Mouse (Mus musculus): ENCODE measurements at regions not wholly inside any gene's neighbourhood (a gene's known extent, or its start where the extent isn't known, plus 50 kb on each side); places are given as distances from the start of the nearest gene placed in this dataset.

DNA sequence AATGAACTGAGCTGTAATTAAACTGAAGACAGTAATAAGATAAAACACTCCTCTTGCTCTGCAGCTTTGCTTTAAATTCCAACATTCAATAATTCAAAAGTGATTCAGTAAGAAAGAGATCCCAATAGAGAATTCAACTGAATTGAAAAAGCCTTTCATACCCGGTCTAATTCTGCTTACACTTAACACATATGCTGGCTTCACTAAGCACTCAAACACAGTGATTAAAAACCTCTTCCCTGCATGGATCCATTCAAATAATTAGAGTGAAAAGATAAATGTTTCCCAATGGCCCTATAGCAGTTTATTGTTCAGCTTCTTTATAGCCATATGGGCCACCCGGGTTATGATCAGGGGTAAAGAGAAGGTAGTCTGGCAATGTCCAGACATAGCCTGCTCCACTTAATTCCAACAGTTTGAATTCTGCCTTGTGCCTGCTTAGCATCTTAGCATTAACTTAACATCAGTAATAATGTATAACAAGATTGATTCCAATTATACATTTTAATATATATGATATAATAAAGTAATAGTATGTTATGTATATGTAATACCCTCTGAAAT, 659.9 kb upstream of the Kcnd2 start:
- H3K27ac ChIP-seq (ENCODE audit: low read length) = no peak overlapping the region
- H3K4me1 ChIP-seq (ENCODE audit: insufficient read depth, low read length) = no peaks in the 10 kb centered on the region
- no peak overlapping the region for H3K4me2 ChIP-seq (replicated peaks; ENCODE audit: low read depth, low read length)
- H3K4me3 ChIP-seq (ENCODE audit: low read length) = no peak overlapping the region
- no peaks in the 10 kb centered on the region for H3K36me3 ChIP-seq (ENCODE audit: insufficient read depth, low read length)
- H3K27me3 ChIP-seq (ENCODE audit: insufficient read depth, low read length) = no peaks in the 10 kb centered on the region
- no peak for ATAC-seq (ENCODE audit: low FRiP score, low TSS enrichment)
- 88% methylated on average over 2 of the region's 2 CpGs for WGBS
- no peaks in the 10 kb centered on the region for H3K9me3 ChIP-seq (ENCODE audit: low read length)
- no peak overlapping the region for H3K9ac ChIP-seq (replicated peaks; ENCODE audit: low read length)

GRCm38 (mm10) chr6:20572621-20573020, 642.7 kb upstream of the Kcnd2 start:
- no peaks in the 10 kb centered on the region for H3K27me3 ChIP-seq (ENCODE audit: insufficient read depth, low read length)
- 82% methylated on average over 2 of the region's 2 CpGs for WGBS

DNA sequence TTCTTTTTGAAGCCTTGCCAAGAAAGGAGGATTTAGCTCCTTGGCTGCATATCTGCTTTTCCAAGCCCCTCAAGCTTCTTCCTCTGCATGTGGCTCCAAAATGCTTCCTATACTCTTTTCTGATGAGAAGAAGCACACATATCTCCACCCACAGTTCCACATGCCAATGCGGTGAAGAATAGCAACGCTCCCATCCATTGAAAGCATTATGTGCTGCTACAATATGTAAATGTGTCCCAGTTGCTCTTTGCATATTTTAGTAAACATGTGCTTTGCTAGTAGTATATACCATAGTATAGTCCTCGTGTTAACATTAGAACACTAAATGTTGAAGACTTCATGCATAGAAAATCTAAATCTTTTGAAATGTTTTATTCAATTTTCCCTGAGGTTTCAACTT, 640.6 kb upstream of the Kcnd2 start:
- no peak for ATAC-seq (ENCODE audit: low FRiP score, low TSS enrichment)

More at GRCm38 (mm10) chr6:20572621-20573020, 642.7 kb upstream of the Kcnd2 start:
- Histone ChIP-seq H3K9ac (replicated peaks; ENCODE audit: low read length) (no peak overlapping the region), H3K4me2 (replicated peaks; ENCODE audit: low read depth, low read length) (no peak overlapping the region), H3K4me1 (ENCODE audit: insufficient read depth, low read length) (no peaks in the 10 kb centered on the region), H3K27ac (ENCODE audit: low read length) (no peak overlapping the region), H3K9me3 (ENCODE audit: low read length) (no peaks in the 10 kb centered on the region), H3K4me3 (ENCODE audit: low read length) (no peak overlapping the region), H3K36me3 (ENCODE audit: insufficient read depth, low read length) (no peaks in the 10 kb centered on the region)
- no peak for ATAC-seq (ENCODE audit: low FRiP score, low TSS enrichment)

GRCm38 (mm10) chr6:20598783-20599182, 616.5 kb upstream of the Kcnd2 start:
- Histone ChIP-seq H3K4me2 (replicated peaks; ENCODE audit: low read depth, low read length) (no peak overlapping the region), H3K9me3 (ENCODE audit: low read length) (no peaks in the 10 kb centered on the region), H3K4me3 (ENCODE audit: low read length) (no peak overlapping the region), H3K4me1 (ENCODE audit: insufficient read depth, low read length) (no peaks in the 10 kb centered on the region), H3K9ac (replicated peaks; ENCODE audit: low read length) (no peak overlapping the region), H3K27ac (ENCODE audit: low read length) (no peak overlapping the region), H3K27me3 (ENCODE audit: insufficient read depth, low read length) (no peaks in the 10 kb centered on the region), H3K36me3 (ENCODE audit: insufficient read depth, low read length) (no peaks in the 10 kb centered on the region)
- ATAC-seq (ENCODE audit: low FRiP score, low TSS enrichment) = no peak
- WGBS = 80% methylated on average over 1 of the region's 1 CpGs

More for the DNA sequence above, 640.6 kb upstream of the Kcnd2 start:
- no peak overlapping the region for H3K27ac ChIP-seq (ENCODE audit: low read length)
- no peaks in the 10 kb centered on the region for H3K9me3 ChIP-seq (ENCODE audit: low read length)
- H3K4me2 ChIP-seq (replicated peaks; ENCODE audit: low read depth, low read length) = no peak overlapping the region
- WGBS = 85% methylated on average over 3 of the region's 3 CpGs
- no peaks in the 10 kb centered on the region for H3K4me1 ChIP-seq (ENCODE audit: insufficient read depth, low read length)
- no peaks in the 10 kb centered on the region for H3K36me3 ChIP-seq (ENCODE audit: insufficient read depth, low read length)
- H3K27me3 ChIP-seq (ENCODE audit: insufficient read depth, low read length) = no peaks in the 10 kb centered on the region
- H3K9ac ChIP-seq (replicated peaks; ENCODE audit: low read length) = no peak overlapping the region
- no peak overlapping the region for H3K4me3 ChIP-seq (ENCODE audit: low read length)

GRCm38 (mm10) chr6:20604170-20604569, 611.1 kb upstream of the Kcnd2 start:
- Histone ChIP-seq H3K27me3 (ENCODE audit: insufficient read depth, low read length) (no peaks in the 10 kb centered on the region), H3K9ac (replicated peaks; ENCODE audit: low read length) (no peak overlapping the region), H3K4me3 (ENCODE audit: low read length) (no peak overlapping the region), H3K4me2 (replicated peaks; ENCODE audit: low read depth, low read length) (no peak overlapping the region), H3K9me3 (ENCODE audit: low read length) (no peaks in the 10 kb centered on the region), H3K4me1 (ENCODE audit: insufficient read depth, low read length) (no peaks in the 10 kb centered on the region), H3K36me3 (ENCODE audit: insufficient read depth, low read length) (no peaks in the 10 kb centered on the region), H3K27ac (ENCODE audit: low read length) (no peak overlapping the region)
- ATAC-seq (ENCODE audit: low FRiP score, low TSS enrichment) = no peak
- 91% methylated on average over 2 of the region's 2 CpGs for WGBS

GRCm38 (mm10) chr6:20620476-20620875, 594.8 kb upstream of the Kcnd2 start:
- 46% methylated on average over 1 of the region's 1 CpGs for WGBS
- no peaks in the 10 kb centered on the region for H3K4me1 ChIP-seq (ENCODE audit: insufficient read depth, low read length)
- no peak overlapping the region for H3K4me2 ChIP-seq (replicated peaks; ENCODE audit: low read depth, low read length)
- no peak overlapping the region for H3K4me3 ChIP-seq (ENCODE audit: low read length)
- H3K27ac ChIP-seq (ENCODE audit: low read length) = no peak overlapping the region
- H3K9ac ChIP-seq (replicated peaks; ENCODE audit: low read length) = no peak overlapping the region
- no peak for ATAC-seq (ENCODE audit: low FRiP score, low TSS enrichment)
- H3K9me3 ChIP-seq (ENCODE audit: low read length) = no peaks in the 10 kb centered on the region
- H3K27me3 ChIP-seq (ENCODE audit: insufficient read depth, low read length) = no peaks in the 10 kb centered on the region
- no peaks in the 10 kb centered on the region for H3K36me3 ChIP-seq (ENCODE audit: insufficient read depth, low read length)

DNA sequence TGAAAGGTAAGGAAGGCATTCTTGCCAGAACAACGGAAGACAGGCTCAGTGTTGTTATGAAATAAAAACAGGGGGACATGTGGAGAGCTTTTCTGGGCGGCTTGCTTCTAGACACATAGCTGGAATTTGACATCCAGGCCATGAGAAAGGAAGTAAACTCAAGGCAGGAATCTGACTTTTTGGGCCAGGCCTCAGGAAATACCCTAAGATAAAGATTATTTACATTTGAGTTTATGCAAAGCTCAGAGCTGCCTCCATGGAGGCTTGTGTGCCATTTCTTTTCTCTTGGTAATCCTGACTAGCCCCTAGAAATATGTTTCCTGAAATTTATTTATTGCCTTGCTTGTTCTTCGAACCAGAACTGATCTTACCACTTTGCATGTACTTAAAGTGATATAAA, 588.9 kb upstream of the Kcnd2 start:
- H3K4me1 ChIP-seq (ENCODE audit: insufficient read depth, low read length) = no peaks in the 10 kb centered on the region
- peak; percentile 23; the same call in 1 of the 2 replicates for ATAC-seq (ENCODE audit: low FRiP score, low TSS enrichment)
- no peaks in the 10 kb centered on the region for H3K27me3 ChIP-seq (ENCODE audit: insufficient read depth, low read length)
- H3K9me3 ChIP-seq (ENCODE audit: low read length) = no peaks in the 10 kb centered on the region
- H3K27ac ChIP-seq (ENCODE audit: low read length) = no peak overlapping the region
- no peak overlapping the region for H3K9ac ChIP-seq (replicated peaks; ENCODE audit: low read length)
- H3K4me3 ChIP-seq (ENCODE audit: low read length) = no peak overlapping the region
- no peak overlapping the region for H3K4me2 ChIP-seq (replicated peaks; ENCODE audit: low read depth, low read length)
- WGBS = 54% methylated on average over 3 of the region's 3 CpGs
- no peaks in the 10 kb centered on the region for H3K36me3 ChIP-seq (ENCODE audit: insufficient read depth, low read length)

DNA sequence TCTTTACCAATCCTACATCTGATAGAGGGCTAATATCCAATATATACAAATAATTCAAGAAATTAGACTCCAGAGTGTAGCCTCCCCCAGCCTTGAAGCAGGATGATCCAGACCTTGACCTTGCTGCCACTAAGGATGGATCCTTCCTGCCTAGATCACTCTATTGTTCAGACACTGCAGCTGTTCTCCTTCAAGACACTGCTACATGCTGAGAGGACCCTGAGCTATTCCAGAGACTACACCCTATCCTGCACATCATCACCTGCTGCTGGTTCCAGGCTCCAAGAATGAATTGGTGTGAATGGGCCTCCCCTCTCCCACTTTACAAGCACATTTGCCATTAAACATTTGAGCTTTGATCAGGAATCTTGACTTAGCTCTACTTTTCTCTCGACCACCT, 588.2 kb upstream of the Kcnd2 start:
- no peak for ATAC-seq (ENCODE audit: low FRiP score, low TSS enrichment)
- no peaks in the 10 kb centered on the region for H3K27me3 ChIP-seq (ENCODE audit: insufficient read depth, low read length)
- WGBS = 83% methylated on average over 1 of the region's 1 CpGs

GRCm38 (mm10) chr6:20640301-20640700, 575.0 kb upstream of the Kcnd2 start:
- ATAC-seq (ENCODE audit: low FRiP score, low TSS enrichment) = no peak
- no peak overlapping the region for H3K4me3 ChIP-seq (ENCODE audit: low read length)
- H3K27ac ChIP-seq (ENCODE audit: low read length) = no peak overlapping the region
- no peak overlapping the region for H3K4me2 ChIP-seq (replicated peaks; ENCODE audit: low read depth, low read length)
- no peak overlapping the region for H3K9ac ChIP-seq (replicated peaks; ENCODE audit: low read length)
- no peaks in the 10 kb centered on the region for H3K27me3 ChIP-seq (ENCODE audit: insufficient read depth, low read length)
- no peaks in the 10 kb centered on the region for H3K36me3 ChIP-seq (ENCODE audit: insufficient read depth, low read length)
- no peaks in the 10 kb centered on the region for H3K4me1 ChIP-seq (ENCODE audit: insufficient read depth, low read length)
- WGBS = 85% methylated on average over 3 of the region's 3 CpGs
- no peaks in the 10 kb centered on the region for H3K9me3 ChIP-seq (ENCODE audit: low read length)

More for the DNA sequence above, 588.2 kb upstream of the Kcnd2 start:
- H3K4me3 ChIP-seq (ENCODE audit: low read length) = no peak overlapping the region
- no peaks in the 10 kb centered on the region for H3K9me3 ChIP-seq (ENCODE audit: low read length)
- H3K9ac ChIP-seq (replicated peaks; ENCODE audit: low read length) = no peak overlapping the region
- H3K4me1 ChIP-seq (ENCODE audit: insufficient read depth, low read length) = no peaks in the 10 kb centered on the region
- no peak overlapping the region for H3K27ac ChIP-seq (ENCODE audit: low read length)
- no peaks in the 10 kb centered on the region for H3K36me3 ChIP-seq (ENCODE audit: insufficient read depth, low read length)
- H3K4me2 ChIP-seq (replicated peaks; ENCODE audit: low read depth, low read length) = no peak overlapping the region

- Histone ChIP-seq H3K36me3 (ENCODE audit: insufficient read depth, low read length) (no peaks in the 10 kb centered on the region), H3K27ac (ENCODE audit: low read length) (no peak overlapping the region), H3K4me3 (ENCODE audit: low read length) (no peak overlapping the region), H3K9ac (replicated peaks; ENCODE audit: low read length) (no peak overlapping the region), H3K4me2 (replicated peaks; ENCODE audit: low read depth, low read length) (no peak overlapping the region), H3K27me3 (ENCODE audit: insufficient read depth, low read length) (no peaks in the 10 kb centered on the region), H3K4me1 (ENCODE audit: insufficient read depth, low read length) (no peaks in the 10 kb centered on the region), H3K9me3 (ENCODE audit: low read length) (no peaks in the 10 kb centered on the region)
- 73% methylated on average over 4 of the region's 4 CpGs for WGBS
- ATAC-seq (ENCODE audit: low FRiP score, low TSS enrichment) = no peak
Measured at GRCm38 (mm10) chr6:20641375-20641774, 573.9 kb upstream of the Kcnd2 start.
